Mouse (Mus musculus) urinary bladder, adult 18-20 months (tissue): Measurements from ENCODE around the gene Cnnm4.

Experiments
- DNase-seq, 2 experiments: peaks; one replicate each; pipeline ENCODE4 v3.0.0; 2022; ENCODE audit warnings: low spot score in 2 of 2, mixed read lengths in 2 of 2

Cnnm4 gene

DNA sequence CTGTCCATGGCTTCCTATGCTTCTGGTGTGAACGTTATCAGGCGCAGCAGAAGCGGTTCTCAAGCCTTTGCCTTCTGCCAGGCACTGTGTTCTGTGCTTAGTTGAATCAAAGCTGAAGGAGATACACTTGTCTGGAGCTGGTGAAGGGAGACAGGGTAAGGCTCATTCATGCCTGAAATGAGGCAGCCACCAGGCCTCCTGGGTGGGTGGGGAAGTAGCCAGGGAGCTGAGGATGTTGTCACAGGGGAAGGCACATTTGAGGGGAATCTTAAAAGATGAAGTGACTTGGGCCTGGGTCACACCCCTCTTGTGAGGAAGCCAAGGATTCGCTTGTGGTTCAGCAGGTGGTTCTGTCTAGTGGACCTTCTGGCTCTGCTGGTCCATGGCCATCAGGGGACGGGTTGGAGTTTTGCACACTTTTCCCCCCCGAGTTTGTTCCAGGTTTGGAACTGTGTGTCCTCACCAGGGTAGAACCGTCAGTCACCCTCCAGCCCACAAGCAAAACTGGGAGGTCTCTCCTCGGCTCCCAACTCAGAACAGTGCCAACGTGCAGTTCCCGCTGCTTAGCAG is 1.9 kb downstream of the Cnnm4 start:
- DNase-seq, result no peak

DNA sequence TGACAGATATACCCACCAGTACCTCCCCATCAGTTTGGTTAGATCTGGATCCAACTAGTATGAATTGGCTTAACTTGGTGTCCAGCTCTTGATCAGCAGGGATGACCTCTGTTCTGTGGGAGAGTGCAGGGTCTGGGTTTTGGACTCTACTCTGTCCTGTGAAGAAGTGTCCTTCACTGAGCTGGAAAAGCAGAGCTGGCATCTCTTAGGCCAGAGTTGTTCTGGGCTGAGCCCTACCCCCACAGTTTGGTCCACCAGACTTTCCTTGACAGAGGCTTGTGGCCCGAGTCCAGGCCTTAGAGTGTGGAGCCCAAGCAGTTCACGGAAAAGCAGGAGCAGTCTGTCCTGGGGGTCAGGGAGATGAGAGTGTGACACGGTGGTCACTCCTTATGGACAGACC is 3.2 kb downstream of the Cnnm4 start:
- no peak for DNase-seq

DNA sequence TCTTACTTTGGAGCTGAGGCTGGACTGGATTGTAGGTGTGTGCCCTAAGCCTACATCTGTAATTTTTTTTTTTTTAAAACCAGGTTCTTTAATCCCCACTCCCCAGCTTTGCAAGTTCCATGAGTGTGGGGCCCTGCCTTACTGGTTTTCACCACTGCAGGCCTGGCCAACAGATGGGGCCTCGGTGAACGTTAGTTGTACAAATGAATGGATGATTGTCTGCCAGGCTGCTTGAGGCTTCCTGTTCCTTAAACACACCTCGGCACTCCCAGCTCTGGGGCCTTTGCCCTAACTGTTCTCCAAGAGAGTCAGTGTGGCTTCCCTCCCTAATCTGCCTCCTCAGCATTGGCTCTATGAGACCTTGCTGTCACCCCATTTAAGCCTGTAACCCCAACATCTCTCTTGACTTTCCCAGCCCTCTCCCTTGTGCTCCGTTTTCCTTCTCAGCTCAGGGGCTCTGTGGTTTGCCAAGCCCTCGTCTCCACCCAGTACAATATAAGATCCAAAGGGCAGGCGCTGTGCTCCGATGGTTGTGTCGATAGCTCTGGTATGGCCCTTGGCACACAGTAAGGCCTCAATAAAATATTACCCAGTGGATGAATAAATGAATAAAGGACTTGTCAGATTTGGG is 4.2 kb downstream of the Cnnm4 start:
- DNase-seq, result no peak

DNA sequence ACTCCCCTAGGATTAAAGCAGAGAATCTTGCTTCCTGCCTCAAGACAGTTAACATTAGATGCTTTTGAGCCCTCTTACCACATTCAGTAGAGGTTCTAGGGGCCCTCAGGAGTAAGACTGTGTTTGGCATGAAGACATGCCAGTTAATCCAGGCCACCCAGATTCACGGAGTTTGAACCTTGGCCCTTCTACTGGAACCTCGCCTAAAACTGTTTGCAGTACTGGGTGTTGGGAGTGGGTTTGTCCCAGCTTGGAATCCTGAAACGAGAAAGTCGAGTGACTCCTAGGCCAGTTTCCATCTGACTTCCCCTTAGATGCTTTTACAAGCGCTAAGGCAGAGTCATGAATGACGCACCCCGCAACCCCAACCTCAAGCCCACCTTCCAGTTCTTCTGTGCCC is 5.0 kb downstream of the Cnnm4 start:
- DNase-seq, result no peak

DNA sequence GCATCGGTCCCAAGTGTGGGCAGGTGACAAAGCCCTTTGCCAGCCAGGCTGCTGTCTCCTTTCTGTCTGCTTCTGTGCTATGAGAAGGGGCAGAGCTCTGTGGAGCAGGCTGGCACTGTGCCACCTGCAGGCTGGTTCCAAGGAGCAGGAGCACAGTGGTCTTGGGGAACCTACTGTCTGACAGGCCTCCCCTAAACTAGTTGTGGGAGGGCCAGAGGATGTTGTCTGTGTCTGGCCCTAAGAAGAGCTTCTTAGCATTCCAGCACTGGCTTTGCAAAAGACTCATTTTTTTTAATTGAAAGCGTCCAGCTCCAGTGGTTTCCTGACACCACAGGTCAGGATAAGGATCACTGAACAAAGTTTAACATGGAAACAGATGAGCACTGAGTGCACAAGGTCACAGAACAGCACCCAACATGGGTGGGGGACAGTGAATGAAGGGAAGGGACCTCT is 6.9 kb downstream of the Cnnm4 start:
- no peak for DNase-seq

DNA sequence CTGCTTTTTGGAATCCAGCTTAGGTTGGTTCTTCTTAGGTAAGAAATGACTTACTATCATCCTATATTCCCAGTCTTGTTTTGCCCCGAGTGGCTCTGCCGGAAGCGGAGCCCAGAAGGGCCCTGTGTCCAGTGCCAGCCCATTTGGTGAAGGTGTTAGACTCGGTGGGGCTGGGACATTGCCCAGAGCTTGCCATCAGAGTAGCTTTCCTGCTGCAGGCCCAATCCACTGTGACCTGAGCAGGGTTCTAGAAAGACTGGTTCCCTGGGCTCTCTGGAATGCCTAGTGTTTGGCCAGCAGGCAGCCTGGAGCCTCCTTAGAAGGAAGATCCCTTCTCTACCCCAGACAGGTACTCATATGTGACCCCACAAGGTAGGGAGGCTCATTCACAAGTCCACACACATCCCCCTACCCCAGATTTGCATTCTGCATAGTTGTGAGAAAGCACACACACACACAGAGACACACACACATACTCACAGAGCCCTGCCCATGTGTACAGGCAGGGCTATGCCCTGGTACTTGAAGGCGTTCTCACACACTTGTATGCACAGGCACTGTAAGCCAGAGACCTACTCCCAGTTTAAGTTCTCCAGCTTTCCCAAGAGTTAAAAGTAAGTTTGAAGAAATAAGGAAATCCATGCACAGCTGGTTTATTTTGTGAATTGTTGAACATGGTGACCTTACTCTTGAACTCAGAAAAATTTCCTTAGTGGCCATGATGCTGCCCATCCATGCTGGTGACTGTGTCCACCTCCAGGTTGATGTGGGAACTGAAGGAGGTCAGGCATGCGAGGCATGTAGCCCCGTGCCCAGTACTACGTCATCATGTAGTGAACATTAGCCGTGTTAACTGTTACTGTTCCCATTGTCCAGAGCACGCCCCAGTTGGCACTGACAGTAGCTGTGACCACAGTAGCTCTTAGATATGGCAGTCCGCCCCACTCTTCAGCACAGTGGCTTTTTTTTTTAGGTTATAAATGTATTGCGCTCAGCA is 8.8 kb downstream of the Cnnm4 start:
- no peak for DNase-seq

DNA sequence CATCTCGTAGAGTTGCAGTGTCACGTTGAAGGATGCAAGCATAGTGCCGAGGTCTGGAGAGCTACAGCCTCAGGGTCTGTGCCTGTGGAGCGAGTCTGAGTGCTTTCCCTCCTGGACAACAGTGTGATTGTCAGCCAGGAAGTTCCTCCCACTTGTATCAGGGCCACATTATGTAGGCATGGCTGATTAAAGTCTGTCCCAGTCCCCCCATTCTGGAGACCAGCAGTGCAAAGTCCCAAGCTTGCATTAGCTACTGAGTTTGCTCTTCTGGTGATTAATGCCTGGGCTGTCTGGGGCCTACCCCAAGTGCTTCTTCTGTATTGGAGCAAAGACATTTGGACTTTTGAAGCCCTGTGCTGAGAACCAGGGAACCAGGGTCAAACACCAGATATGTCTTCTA is 12.4 kb downstream of the Cnnm4 start:
- DNase-seq, result no peak

DNA sequence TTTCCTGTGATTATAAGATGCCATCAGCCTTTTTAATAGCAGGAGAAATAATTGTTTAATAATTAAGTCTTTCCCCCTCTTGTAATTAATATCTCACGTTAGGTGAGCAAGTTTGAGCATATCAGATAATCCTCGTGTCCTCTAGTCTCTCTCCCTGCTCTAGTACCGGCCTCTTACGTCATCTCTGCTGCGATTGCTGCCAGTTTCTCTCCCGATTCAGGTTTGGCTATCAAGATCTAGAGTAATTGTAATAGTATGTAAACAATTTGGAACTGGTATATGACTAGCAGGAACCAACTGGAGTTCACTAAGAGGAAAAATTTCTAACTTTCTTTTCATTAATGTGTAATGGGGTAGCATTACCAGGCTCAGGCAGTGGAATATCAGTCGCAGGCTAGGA is 13.7 kb downstream of the Cnnm4 start:
- no peak for DNase-seq

DNA sequence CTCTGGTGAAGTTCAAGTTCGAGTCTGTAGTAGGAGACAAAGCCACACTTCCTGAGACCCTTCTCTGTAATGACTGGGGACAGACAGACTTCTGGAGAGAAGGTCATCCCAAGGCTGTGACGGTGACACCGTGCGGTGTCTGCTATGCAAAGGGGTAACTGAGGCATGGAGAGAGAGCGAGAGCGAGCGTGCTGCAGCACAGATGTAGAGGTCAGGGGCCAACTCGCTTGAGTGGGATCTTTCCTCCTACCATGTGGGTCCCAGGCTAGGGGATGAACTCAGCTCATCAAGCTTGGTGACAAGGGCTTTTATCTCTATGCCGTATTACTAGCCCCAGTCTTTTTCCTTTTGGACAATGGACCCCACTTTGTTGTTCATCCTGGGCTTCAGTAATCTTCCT is 15.7 kb downstream of the Cnnm4 start:
- no peak for DNase-seq

DNA sequence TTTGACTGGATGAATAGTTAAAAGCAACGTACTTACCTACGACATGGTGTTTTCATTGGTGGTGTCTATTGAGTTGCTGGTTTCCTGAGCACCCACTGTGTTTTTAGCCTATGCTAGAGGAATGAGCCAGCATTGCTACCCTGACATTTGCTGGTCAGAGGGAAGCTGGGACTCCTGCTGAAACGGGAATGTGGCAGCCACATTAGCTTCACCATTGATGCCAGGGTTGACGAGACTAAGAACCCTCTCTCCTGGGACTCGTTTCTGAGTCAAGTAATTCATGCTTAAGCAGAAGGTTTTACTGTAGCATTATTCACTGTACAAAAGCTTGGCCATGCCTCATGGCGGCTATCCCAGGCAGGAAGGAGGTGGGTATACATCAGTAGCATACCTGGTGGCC is 18.2 kb downstream of the Cnnm4 start:
- DNase-seq, result no peak

DNA sequence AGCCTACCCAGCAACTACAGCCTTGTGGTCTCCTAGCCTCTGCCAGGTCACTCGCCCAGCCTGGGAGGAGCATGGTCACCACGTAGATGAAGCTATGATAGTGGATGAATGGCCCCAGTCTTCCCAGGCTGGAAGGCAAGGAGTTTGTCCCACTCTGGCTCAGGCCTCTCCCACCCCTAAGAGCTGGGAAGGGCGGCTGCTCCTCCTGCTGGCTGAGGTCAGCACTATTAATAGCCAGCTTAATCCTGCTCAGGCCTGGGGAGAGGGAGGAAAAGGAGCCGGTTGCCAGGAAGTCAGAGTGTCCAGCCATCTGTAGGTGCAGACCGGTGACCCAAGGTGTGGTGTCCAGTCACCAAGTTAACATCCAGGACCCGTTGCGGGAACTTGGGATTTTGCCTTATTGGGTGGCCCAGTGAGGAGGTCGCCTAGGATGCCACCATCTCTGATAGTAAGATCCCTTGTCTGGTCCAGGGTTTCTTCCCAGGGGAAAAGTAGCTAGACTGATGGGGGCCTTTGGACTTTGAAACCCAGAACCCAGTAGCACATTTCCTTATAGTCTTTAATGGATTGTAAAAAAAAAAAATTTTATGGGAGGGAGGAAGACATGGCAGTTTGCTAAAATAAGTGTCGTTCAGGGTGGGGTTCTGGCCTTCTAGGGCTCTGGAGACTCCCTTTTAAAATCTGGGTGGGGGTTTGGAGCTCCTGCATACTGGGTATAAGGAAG is 21.2 kb downstream of the Cnnm4 start:
- DNase-seq, result peak; percentile 52 to 54

DNA sequence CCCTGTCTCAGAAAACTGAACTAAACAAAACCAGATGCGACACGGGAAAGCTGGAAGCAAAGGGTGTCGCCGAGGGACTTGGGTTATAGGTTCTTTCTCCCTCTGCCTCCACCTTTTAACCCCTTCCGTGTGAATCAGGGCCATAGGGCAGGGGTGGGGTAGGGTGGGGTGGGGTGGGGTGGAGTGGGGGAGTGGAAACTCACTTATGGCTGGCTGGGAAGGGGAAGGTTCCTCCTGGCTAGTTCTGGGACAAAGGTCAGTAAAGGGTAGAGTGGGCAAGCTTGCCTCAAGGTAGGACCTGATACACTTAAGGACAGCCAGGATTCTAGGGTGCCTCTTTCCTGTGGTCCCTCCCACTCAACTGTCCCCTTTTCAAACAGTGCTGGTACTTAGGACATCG is 21.9 kb downstream of the Cnnm4 start:
- DNase-seq, result no peak

DNA sequence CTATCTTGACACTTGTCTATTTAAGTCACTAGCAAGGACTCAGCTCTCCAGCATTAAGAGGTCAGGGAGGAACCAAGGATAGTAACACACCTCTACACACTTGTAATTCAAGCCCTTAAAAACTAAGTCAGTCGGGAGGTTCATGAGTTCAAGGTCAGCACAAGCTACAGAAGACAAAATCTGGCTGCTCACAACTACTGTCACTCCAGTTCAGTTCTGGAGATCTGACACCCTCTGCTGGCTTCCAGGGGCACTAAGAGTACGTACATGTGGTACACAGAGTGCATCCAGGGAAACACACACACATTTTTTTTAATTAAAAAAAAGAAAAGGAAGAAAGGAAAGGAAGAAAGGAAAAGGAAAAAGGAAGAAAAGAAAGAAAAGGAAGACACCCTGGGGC is 25.3 kb downstream of the Cnnm4 start:
- DNase-seq, result no peak

DNA sequence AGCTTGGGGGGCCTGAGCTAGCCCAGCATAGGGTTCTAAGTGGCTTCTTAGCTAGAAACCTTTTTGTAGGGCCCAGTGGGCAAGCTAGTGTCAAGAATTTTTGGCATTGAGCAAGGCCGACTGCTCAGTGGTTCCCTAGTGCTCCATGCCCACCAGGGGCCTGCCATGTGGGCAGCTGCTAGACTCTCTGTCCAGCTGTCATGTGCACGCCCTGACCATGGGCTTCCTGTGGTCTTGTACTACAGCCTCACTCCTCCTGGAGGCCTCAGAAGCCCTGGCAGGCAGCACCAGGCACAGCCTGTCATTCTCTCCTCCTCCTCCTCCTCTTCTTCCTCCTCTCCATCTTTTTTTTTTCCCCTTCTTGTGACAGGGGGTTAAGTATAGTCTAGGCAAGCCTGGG is 25.9 kb downstream of the Cnnm4 start:
- DNase-seq, result no peak

DNA sequence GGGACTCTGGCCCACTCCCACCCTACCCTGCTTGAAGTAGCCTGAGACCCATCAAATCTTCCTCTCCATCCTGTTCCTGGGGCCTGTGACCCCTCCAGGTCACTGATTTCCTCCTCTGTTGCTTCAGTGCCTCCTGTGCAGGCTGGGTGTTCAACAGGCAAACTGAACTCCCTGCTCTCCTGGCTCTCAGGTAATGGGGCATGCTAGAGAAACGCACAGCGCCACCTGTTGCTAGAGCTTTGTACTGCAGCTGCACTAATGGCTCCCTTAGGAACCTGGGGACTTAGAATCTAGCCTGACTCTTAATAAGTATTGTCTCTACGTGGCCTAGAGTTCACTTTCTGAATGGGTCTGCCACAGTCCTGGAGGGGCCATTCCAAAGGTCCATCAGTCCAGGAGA is 29.8 kb downstream of the Cnnm4 start:
- DNase-seq, result peak; percentile 52 to 74

DNA sequence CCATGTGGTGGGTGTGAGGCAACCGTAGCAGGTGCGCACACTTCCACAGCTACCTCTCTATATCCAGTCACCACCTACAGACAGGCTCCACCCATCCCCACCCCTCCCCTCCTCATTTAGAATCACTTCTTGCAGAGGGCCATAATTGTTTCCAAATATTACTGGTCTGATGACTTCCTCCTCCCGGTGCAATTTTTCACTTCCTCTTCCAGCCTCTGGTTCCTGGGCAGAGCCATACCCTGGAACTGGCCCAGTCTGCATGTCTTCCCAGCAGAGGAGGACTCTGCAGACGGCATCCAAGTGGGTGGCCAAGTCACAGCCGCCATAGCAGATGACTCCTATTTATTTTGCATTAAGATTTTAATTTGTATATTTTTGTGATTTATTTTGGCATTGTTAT is 36.8 kb downstream of the Cnnm4 start:
- no peak for DNase-seq

DNA sequence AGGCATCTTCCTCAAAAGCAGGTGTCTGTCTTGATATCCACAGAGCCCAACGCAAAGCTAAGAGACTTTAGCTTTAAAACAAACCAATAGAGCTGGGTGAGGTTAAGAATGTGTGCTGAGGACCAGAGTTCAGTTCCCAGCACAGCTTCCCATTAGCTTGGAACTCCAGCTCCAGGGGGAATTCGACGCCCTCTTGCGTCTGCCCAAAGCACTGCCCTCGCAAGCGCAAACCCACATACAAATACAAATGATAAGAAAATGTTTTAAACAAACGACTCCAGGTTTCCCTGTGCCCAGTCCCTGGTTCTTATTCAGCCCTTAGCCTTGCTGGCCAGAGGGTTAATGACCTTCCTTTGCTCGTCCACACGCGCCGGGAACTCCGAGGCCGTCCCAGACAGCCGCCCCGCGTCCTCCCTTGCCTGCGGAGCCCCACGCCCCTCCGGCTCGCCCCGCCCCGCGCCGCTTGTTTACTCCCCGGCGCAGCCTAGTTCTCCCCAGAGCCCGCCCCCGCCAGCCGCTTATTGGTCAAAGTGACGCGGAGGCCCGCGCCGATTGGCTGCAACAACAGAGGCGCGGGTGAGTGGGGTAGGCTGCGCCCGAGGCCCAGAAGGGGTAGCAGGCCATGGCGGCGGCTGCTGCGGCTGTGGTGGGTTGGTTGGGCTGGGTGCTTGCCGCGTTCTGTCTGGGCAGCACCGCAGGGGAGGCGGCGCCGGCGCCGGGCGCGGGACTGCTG is 40.0 kb downstream of the Cnnm4 start, which contains the start of gene Cnnm3:
Gene Cnnm3 (plus strand): TSS at position 579 of the 733 bp plus-strand sequence.
- DNase-seq, result peak; percentile 99 to 100

DNA sequence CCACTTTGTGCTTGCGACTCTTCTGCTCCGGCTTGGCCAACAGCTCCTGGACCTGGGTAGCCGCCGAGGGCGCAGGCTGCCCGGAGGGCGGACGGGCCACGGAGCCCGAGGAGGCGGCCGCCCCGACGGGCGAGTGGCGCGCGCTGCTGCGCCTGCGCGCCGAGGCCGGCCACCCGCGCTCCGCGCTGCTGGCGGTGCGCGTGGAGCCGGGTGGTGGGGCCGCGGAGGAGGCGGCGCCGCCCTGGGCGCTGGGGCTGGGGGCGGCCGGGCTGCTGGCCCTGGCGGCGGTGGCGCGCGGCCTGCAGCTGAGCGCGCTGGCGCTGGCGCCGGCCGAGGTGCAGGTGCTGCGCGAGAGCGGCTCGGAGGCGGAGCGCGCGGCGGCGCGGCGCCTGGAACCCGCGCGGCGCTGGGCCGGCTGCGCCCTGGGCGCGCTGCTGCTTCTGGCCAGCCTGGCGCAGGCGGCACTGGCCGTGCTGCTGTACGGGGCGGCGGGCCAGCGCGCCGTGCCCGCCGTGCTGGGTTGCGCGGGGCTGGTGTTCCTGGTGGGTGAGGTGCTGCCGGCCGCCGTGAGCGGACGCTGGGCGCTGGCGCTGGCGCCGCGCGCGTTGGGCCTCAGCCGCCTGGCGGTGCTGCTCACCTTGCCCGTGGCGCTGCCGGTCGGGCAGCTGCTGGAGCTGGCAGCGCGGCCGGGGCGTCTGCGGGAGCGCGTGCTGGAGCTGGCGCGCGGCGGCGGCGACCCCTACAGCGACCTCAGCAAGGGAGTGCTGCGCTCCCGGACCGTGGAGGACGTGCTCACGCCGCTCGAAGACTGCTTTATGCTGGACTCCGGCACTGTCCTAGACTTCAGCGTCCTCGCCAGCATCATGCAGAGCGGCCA is 40.9 kb downstream of the Cnnm4 start:
- DNase-seq, result peak in 1 of 2 experiments; percentile 50

DNA sequence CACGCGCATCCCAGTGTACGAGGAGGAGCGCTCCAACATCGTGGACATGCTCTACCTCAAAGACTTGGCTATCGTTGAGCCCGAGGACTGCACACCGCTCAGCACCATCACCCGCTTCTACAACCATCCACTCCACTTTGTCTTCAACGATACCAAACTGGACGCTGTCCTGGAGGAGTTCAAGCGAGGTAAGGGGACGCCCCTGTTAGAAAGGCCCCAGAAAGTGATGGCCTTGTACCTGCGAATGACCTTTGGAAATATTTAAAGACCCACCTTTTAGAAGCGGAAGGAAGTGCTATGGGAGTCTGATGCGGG is 41.5 kb downstream of the Cnnm4 start:
- no peak for DNase-seq

DNA sequence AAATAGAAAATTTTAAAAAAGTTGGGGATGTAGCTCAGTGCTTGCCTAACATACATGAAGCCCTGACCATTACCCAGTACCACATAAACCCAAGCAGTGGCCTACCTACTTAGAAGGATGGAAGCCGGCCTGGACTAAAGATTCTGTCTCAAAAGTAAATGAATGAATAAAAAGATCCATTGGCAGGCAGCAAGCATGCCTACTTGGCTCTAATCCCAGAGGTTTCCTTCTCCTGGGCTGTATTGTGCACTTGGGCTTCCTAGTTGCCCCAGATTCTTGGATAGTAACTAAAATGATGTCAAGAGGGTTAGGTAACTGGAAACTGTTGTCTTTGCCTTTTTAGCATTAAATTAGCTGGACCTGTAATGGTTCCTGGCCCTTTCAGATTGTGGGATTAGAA is 41.9 kb downstream of the Cnnm4 start:
- no peak for DNase-seq
